Mouse (Mus musculus) right cerebral cortex, postnatal 25 days (tissue): ENCODE measurements around the gene Krt35.

Experiments used
- DNase-seq: peaks from one replicate; pipeline ENCODE4 v3.0.0; 2022

Krt35 gene

GRCm38 (mm10) chr11:100096141-100096540, at the start of gene Krt35:
Gene Krt35, minus strand, starts transcription at chr11:100096241.
- DNase-seq: no peak

DNA sequence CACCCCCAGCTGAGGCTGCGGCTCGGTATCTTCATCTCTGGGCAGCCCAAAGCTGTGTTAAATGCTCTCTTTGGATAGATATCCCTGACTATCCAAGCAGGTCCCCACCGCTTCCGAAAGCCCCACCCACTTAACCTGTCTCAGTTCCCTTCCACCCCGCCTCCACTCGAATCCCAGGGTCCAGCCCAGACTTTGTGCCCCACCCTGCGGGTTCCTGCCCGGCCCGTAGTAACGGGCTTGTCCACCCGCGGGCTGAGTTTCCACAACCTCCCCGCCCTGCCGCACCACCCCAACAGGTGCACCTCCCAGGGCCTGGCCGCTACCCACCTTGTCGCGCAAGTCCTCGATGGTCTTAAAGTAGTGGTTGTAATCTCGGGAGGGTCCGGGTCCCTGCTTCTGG, 49.1 kb upstream of the Krt35 start:
- no peak for DNase-seq

DNA sequence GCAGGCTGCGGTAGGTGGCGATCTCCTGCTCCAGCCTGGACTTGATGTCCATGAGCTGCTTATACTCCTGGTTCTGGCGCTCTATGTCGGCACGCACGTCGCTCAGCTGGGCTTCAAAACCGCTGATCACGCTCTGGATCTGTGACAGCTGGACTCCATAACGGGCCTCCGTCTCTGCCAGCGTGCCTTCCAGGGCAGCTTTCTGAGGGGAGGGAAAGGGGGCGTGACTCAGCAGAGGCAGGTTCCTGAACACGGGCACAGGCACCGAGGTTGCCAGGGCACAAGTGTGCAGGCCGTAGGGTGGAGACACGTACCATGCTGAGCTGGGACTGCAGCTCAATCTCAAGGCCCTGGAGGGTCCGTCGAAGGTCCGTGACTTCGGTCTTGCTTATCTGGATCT, 44.9 kb upstream of the Krt35 start:
- DNase-seq: no peak

GRCm38 (mm10) chr11:100139391-100139790, 43.4 kb upstream of the Krt35 start:
- no peak for DNase-seq

GRCm38 (mm10) chr11:100138809-100139208, 42.8 kb upstream of the Krt35 start:
- no peak for DNase-seq

GRCm38 (mm10) chr11:100137693-100138092, 41.7 kb upstream of the Krt35 start:
- DNase-seq: no peak

- DNase-seq: no peak
These were observed 40.5 kb upstream of the Krt35 start for GRCm38 (mm10) chr11:100136559-100136958.

- DNase-seq: no peak
These were observed 39.7 kb upstream of the Krt35 start, which contains the start of gene Krt15 for GRCm38 (mm10) chr11:100135731-100136130. Gene Krt15, minus strand, starts transcription at chr11:100135928.

DNA sequence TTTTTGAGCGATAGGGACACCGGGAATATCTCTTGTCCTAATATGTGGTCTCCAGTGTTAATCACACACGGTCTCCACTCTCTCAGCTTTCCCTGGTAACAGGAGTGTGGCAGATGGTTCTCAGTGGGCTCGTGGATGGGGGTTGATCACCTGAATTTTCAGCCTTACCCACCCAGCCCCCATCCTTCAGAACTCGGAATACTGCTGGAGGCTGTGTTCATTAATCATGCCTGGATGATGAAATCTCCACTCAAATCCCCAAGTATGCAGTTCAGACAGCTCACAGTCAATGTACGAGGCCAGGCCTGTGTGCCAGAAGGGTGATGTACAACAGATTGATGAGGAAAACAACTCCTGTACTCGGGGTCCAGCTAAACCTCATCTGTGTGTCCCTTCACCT, 28.9 kb upstream of the Krt35 start:
- DNase-seq: no peak

GRCm38 (mm10) chr11:100121466-100121865, 25.4 kb upstream of the Krt35 start, which contains the start of gene Krt13:
Gene Krt13, minus strand, starts transcription at chr11:100121566.
- DNase-seq: no peak

GRCm38 (mm10) chr11:100120331-100120730, 24.3 kb upstream of the Krt35 start:
- no peak for DNase-seq

GRCm38 (mm10) chr11:100113742-100114029, 17.6 kb upstream of the Krt35 start:
- DNase-seq: no peak

DNA sequence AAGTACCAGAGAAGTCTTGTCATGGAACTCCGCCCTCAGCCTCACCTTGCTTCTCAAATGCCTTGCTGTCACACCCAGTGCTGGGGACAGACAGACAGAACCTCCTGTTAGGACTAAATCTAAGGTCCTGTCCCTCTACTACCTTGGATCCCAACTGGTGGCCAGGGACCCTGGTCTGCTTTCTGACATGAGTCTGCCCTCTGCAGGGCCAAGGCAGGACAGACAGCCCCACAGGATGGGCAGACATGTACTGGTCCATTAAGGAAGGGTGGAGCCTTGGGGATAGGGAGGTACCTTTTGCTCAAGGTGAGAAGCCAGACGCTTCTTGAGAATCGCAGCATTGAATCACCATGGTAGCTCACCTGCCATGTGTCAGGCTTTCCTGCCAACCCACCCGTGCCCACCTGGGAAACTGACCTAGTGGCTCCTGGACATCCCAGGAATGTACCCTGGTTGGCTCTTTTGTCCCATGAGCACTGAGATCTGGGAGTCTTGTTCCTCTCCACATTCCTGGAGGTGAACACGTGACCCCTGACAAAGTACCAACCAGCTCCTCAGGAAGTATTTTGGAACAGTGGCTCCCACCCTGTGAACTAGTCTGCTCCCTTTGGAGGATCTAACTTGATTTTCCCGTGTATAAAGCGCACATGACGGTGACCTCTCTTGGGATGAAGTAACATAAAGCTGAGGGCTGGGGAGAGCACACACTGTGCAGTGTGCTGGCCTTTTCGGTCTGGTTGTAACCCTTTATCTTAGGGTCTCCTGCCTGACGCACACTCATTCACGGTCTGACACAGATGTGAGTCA, 17.1 kb upstream of the Krt35 start:
- DNase-seq: no peak

DNA sequence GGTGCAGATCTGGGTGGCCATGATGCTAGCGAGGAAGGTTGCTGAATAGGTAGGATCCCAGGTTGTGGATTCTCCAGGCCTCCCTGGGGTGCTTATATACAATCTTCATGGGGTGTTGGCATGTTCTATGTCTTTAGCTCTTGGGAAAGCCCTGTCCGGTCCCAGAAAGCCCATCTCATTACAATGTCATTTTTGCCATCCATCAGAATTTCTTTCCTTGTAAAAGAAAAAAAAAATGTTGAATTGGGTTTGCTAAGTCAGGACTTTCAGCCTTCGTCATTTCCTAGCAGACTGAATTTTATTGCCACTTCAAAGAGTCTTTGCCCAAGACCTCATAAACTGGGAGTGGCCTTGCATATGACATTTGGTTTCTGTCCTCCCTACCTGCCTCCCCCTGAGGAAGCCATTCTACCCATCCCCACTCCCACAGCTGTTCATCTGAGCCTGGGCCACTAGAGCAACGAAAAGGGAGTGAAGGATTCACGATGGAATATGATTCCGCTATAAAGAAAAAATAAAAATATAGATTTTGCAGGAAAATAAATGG, 9.6 kb upstream of the Krt35 start, which contains the start of gene Krt36:
Krt36 (minus strand) TSS at position 51 of the 547 bp plus-strand sequence.
- no peak for DNase-seq

DNA sequence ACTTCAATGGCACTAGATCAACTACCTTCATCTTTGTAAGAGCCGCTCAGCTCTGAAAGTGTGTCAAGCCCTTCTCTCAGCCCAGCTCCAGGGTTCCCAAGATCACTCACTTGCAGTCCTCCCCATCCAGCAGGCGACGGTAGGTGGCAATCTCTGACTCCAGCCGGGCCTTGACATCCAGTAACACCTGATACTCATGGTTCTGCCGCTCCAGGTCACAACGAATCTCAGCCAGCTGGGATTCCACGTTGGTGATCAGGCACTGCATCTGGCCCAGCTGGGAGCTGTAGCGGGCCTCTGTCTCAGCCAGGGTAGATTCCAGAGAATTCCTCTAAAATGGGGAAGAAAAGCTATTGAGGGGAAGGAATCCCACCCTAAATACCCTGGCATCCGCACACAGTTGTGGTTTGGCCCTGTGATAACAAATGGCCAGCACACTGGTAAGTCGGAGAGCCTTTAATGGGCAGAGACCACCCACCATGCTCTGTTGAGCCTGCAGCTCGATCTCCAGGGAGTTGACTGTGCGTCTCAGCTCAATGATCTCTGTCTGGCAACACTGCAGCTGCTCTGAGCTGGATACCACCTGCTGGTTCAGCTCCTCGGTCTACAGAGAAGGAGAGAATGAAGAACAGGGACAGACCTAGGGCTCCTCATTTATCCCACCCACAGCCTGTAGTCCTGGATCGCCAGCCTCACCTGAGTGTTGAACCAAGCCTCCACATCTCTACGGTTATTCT, 6.8 kb upstream of the Krt35 start:
- no peak for DNase-seq

- no peak for DNase-seq
These were observed 4.3 kb upstream of the Krt35 start for GRCm38 (mm10) chr11:100100391-100100790.

- DNase-seq: no peak
These were observed 1.8 kb upstream of the Krt35 start for GRCm38 (mm10) chr11:100097819-100098218.

DNA sequence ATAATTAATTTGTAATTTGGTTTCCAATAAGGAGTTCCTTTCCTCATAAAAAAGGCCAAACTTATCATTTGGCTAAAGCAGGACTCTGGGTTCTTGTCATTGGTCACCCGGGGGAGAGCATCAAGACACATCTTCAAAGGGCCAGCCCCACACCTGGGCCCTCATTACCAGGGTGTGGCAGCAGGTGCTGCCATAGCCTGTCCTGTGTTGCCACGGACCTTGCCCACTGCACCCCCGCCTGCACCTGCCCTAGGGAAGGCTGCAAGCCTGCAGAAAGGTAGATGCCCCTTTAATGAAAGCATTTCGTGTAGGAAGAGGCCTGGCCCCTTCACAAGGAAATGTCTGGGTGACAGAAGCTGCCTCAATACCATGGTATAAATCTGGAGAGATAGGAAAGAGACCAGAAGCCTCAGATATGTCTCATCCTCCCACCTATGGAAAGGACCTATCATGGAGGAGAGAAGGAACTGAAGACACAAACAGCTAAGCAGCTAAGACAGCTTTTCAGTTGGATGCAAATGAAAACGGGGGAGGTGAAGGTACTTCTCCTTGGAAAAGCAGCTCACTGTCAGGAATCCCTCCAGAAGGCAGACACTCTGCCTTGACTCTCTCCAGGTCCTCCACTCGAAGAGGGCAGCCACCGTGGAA, 7.5 kb downstream of the Krt35 start:
- DNase-seq: no peak

- DNase-seq: no peak
These were observed 8.2 kb downstream of the Krt35 start, which contains the start of gene Krt32 for GRCm38 (mm10) chr11:100087861-100088260. Gene Krt32, minus strand, starts transcription at chr11:100088226.

DNA sequence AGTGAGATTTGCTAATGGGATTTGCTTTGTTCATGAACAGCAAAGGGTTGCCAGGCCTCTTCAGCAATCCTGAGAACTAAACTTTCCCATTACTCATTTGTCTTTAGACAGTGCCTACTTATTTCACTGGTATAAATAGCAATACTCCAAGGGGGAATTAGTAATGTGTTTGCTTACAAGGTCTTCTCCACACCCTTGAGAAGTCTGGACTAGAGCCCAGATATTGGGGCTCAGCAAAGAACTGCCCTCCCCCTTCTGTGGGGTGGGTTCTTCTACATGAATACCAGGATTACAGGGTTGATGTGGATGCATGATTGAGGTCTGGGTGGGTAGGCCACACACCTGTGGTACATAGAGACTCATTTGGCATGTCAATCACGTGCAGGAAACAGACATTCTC, 22.2 kb downstream of the Krt35 start:
- DNase-seq: no peak

DNA sequence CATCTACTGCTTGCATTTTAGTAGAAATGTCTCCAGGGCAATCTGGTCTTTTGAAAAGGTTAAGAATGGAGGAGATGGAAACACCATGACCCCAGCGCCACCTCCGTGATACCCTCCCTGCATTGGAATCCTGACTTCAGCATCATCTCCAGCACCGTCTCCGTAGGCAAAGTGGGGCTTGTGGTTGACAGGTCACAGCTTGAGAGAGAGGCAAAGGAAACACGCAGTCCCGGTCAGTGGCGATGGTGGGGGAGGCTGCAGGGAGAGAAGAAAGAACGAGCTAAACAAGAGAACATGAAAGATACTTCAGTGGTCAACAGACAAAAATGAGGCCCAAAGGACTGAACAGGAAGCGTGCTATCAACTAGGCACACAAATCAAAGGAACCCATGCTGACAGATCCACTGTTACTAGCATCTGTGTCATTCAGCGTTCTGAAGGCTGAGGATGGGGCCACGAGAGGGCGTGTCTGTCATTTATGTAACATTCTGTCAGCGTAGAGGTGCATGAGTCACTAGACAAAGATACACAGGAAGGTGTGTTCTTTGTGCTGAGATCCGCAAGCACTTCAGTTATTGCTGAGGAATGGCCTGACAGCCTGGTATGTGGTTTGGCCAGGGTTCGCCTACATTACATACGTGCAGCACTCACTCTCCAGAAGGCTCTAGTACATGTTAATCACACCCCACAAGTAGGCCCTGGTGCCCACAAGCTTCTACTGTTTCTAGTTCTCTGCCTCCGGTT, 28.6 kb downstream of the Krt35 start:
- DNase-seq: no peak

- DNase-seq: no peak
These were observed 29.6 kb downstream of the Krt35 start for GRCm38 (mm10) chr11:100066236-100067010.
